Comparison of ENCODE assay signal across 23 mouse cellular contexts in genomic region chr12:111340692-111341091, GRCm38 (mm10). TPM values are rescaled to one million over a fixed set of nuclear protein-coding genes. Genes with fewer than 3 reads are reported as not detected.
A peak's percentile ranks its signal among the peaks of the same experiment; 100 is the strongest.
DNase-seq lines count a peak whose midpoint lies in the region; ATAC-seq and TF ChIP-seq lines count a peak whose summit lies in the region.
"Had no signal": no experiment of that assay in that cellular context is flagged by ENCODE, and none has a peak within 500 bp of the region (broad histone marks: within the 10 kb centered on the region; RNA-seq: fewer than 3 reads in every experiment).

No protein-coding gene starts in this region.

- ATAC-seq in Patski, result peak; percentile 85
- ATAC-seq in stomach, embryonic 16.5 days (ENCODE audit: insufficient read depth, low FRiP score), result no peak
- ATAC-seq: forebrain, embryonic 13.5 days; forebrain, embryonic 16.5 days; hindbrain, postnatal 0 days; inflammation-experienced regulatory T-cells, adult 6 months had no signal

- no peaks in the 10 kb centered on the region; the same call in none of the 2 replicates for H3K36me3 ChIP-seq in stomach, embryonic 16.5 days (ENCODE audit: control insufficient read depth, insufficient read depth, low read length)

- H3K9ac ChIP-seq in stomach, embryonic 16.5 days (ENCODE audit: low read length), result no peak overlapping the region
- H3K9ac ChIP-seq: forebrain, embryonic 13.5 days; hindbrain, embryonic 14.5 days had no signal

- intact Hi-C loops in heart, postnatal 10 days (cut with DNase I), result no loop called here

- POLR2A ChIA-PET in Patski (lab: Charles Lee), result no interaction called here

- in situ Hi-C loops in Patski (cut with MboI; ENCODE audit: low pct_unique_long_range_greater_than_20kb), result no loop called here

- H3K4me2 ChIP-seq in stomach, embryonic 16.5 days (ENCODE audit: low read depth, low read length), result no peak overlapping the region
- H3K4me2 ChIP-seq: forebrain, embryonic 13.5 days; heart, embryonic 11.5 days; hindbrain, embryonic 14.5 days had no signal

- no peak overlapping the region for H3K4me3 ChIP-seq in stomach, embryonic 16.5 days (replicated peaks; ENCODE audit: low read length)
- H3K4me3 ChIP-seq: forebrain, embryonic 10.5 days; forebrain, embryonic 13.5 days; hindbrain, embryonic 10.5 days had no signal

- no peaks in the 10 kb centered on the region for H3K9me3 ChIP-seq in stomach, embryonic 16.5 days (replicated peaks; ENCODE audit: control insufficient read depth, low read length)
- H3K9me3 ChIP-seq: forebrain, embryonic 10.5 days; forebrain, embryonic 13.5 days; hindbrain, embryonic 10.5 days had no signal

- no peak for TF ChIP-seq CTCF in Patski (IDR thresholded peaks at IDR 0.05)

- WGBS in stomach, embryonic 16.5 days, result 63% methylated on average over 7 of the region's 7 CpGs

- H3K27ac ChIP-seq in stomach, embryonic 16.5 days (ENCODE audit: low read length), result peak overlapping the region; percentile 17; the same call in 1 of the 2 replicates
- H3K27ac ChIP-seq: forebrain, embryonic 10.5 days; forebrain, embryonic 13.5 days; hindbrain, embryonic 10.5 days; hindbrain, embryonic 14.5 days; hindbrain, postnatal 0 days had no signal

- H3K27me3 ChIP-seq in Patski, result no peaks in the 10 kb centered on the region
- H3K27me3 ChIP-seq in stomach, embryonic 16.5 days (ENCODE audit: control insufficient read depth, insufficient read depth, low read length), result no peaks in the 10 kb centered on the region
- H3K27me3 ChIP-seq: forebrain, embryonic 13.5 days had no signal

- no peaks in the 10 kb centered on the region for H3K4me1 ChIP-seq in stomach, embryonic 16.5 days (ENCODE audit: control insufficient read depth, insufficient read depth, low read length)
- H3K4me1 ChIP-seq: forebrain, embryonic 10.5 days; forebrain, embryonic 13.5 days; hindbrain, embryonic 10.5 days had no signal

- CTCF ChIA-PET in Patski (lab: Charles Lee), result interaction anchor here (1.0 to 1.1 kb wide), 2 partner anchors 20 to 26 kb away, joined by 3 read pairs; no protein-coding TSS in a partner anchor

- peak; percentile 82 for DNase-seq in heart, adult 11 months
- no peak for DNase-seq in heart, postnatal 10 days
- peak; percentile 72 for DNase-seq in Patski (ENCODE audit: low read depth, low spot score)
- DNase-seq in layer of hippocampus, postnatal 14 days (ENCODE audit: low spot score in 2 of 2), result no peak
- DNase-seq in ovary, postnatal 36 days (ENCODE audit: low spot score), result no peak
- no peak for DNase-seq in urinary bladder, adult 18-20 months (ENCODE audit: low spot score in 2 of 2)
- DNase-seq: adrenal gland, adult 8-10 months; adrenal gland, postnatal 25 days; cerebellum, adult 18-20 months; cerebellum, adult 9-10 months; cerebellum, postnatal 14 days; gastrocnemius, postnatal 10 days; gastrocnemius, postnatal 36 days; heart, postnatal 36 days had no signal

RNA-seq across cellular contexts. Expression of gene Cdc42bpb, which starts 36.8 kb away (rescaled TPM):
- 100 to 1,000 TPM in 1 of 2 experiments, 10 to 100 TPM in 1; 96.4 to 106 TPM for total RNA-seq in heart, postnatal 10 days (2021)
- 103 TPM for polyA plus RNA-seq in Patski (2021)
- 29.3 and 32.9 TPM in 2 replicates for polyA plus RNA-seq in stomach, embryonic 16.5 days (2015; fragmentation: Nextera tagmentation; extraction: Ambion mirVana)
- 100 to 1,000 TPM; 117 to 125 TPM for total RNA-seq in layer of hippocampus, postnatal 14 days (2021)

Comparison
In these comparisons a context has a peak if more than half of its experiments do, and no peak if none do; other contexts are left out.
1. DNase-seq: peak in heart, adult 11 months (single experiment) and Patski (single experiment); none in heart, postnatal 10 days (0 of 2), layer of hippocampus, postnatal 14 days (0 of 2), ovary, postnatal 36 days (single experiment) and urinary bladder, adult 18-20 months (0 of 2).